Mouse (Mus musculus) frontal cortex, postnatal 14 days (tissue): ENCODE measurements around the gene Wdfy1.

ENCODE experiments used
- DNase-seq, 2 experiments: peaks; one replicate each; pipeline ENCODE4 v3.0.0; 2022; ENCODE audit warnings: low spot score in 2 of 2

Wdfy1 gene

GRCm38 (mm10) chr1:79657411-79657810 lies 118.5 kb downstream of the Wdfy1 start:
- DNase-seq = no peak

GRCm38 (mm10) chr1:79655819-79656555 lies 120.0 kb downstream of the Wdfy1 start:
- no peak for DNase-seq

- no peak for DNase-seq
These were observed 121.0 kb downstream of the Wdfy1 start for GRCm38 (mm10) chr1:79654948-79655347.
